Mouse (Mus musculus): Measurements from ENCODE around the gene Pycr2.
"Not testable (repeated sequence)": the region's sequence is repeated elsewhere in the genome, so short reads cannot be mapped to it uniquely, and the experiment has no call there.

DNA sequence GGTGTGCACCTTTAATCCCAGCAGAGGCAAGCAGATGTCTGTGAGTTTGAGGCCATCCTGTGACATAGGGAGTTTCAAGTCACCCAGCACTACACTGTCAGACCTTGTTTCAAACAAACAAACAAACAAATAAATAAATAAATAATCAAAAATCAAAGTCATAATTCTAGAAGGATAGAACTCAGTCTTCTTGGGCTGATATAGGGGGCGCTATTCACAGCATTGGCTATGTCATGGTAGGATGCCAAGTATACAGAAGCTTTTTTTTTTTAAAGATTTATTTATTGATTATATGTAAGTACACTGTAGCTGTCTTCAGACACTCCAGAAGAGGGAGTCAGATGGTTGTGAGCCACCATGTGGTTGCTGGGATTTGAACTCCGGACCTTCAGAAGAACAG lies 34.7 kb downstream of the Pycr2 start:
- not testable (repeated sequence) for TF ChIP-seq CTCF (IDR thresholded peaks at IDR 0.05; ENCODE audit: low read depth, low read length); TAL1 (conservative IDR thresholded peaks at IDR 0.05; ENCODE audit: low read depth, low read length)

All from G1E (cell line).